Mouse (Mus musculus): Measurements from ENCODE around the gene Sp2. TPM values are rescaled to one million over a fixed set of nuclear protein-coding genes. Genes with fewer than 3 reads are reported as not detected.

Gene Sp2
- polyA plus RNA-seq, 1 experiment from 2014 or later: 13.0 TPM

GRCm38 (mm10) chr11:97019345-97019708 is 36.6 kb upstream of the Sp2 start:
- ATAC-seq (no peak), DNase-seq (ENCODE audit: low read depth, low spot score) (no peak)
- TF ChIP-seq CTCF (IDR thresholded peaks at IDR 0.05): no peak
- in situ Hi-C loops (cut with MboI; ENCODE audit: low pct_unique_long_range_greater_than_20kb): no loop called here
- POLR2A ChIA-PET: no interaction called here
- CTCF ChIA-PET: interaction anchor here (0.9 kb wide), 1 partner anchor 41 kb away, joined by 3 read pairs; no protein-coding TSS in a partner anchor
- peaks cover 26% of the 10 kb centered on the region for H3K27me3 ChIP-seq

- DNase-seq (ENCODE audit: low read depth, low spot score): no peak
- peaks cover 30% of the 10 kb centered on the region for H3K27me3 ChIP-seq
- ChIA-PET CTCF (interaction anchor here (0.9 kb wide), 1 partner anchor 41 kb away, joined by 3 read pairs; no protein-coding TSS in a partner anchor), POLR2A (no interaction called here)
- TF ChIP-seq CTCF (IDR thresholded peaks at IDR 0.05): no peak
- in situ Hi-C loops (cut with MboI; ENCODE audit: low pct_unique_long_range_greater_than_20kb): no loop called here
- ATAC-seq: no peak
Measured at GRCm38 (mm10) chr11:97018583-97019344, 36.0 kb upstream of the Sp2 start.

GRCm38 (mm10) chr11:97017696-97018582 is 35.2 kb upstream of the Sp2 start:
- ChIA-PET POLR2A (no interaction called here), CTCF (no interaction called here)
- in situ Hi-C loops (cut with MboI; ENCODE audit: low pct_unique_long_range_greater_than_20kb): no loop called here
- no peak for DNase-seq (ENCODE audit: low read depth, low spot score)
- no peak for TF ChIP-seq CTCF (IDR thresholded peaks at IDR 0.05)
- peaks cover 30% of the 10 kb centered on the region for H3K27me3 ChIP-seq
- no peak for ATAC-seq

GRCm38 (mm10) chr11:97013121-97013670 is 30.4 kb upstream of the Sp2 start, which contains the start of gene Sp6:
Gene Sp6 (plus strand): TSS chr11:97013394.
- CTCF ChIA-PET: no interaction called here
- in situ Hi-C loops (cut with MboI; ENCODE audit: low pct_unique_long_range_greater_than_20kb): no loop called here
- DNase-seq (ENCODE audit: low read depth, low spot score): no peak
- POLR2A ChIA-PET: interaction anchor here (0.6 kb wide), 1 partner anchor 30 kb away, joined by 3 read pairs; the partner anchor contains the start of gene Sp2
- H3K27me3 ChIP-seq: peaks cover 23% of the 10 kb centered on the region
- TF ChIP-seq CTCF (IDR thresholded peaks at IDR 0.05): no peak
- ATAC-seq: no peak

- peaks cover 14% of the 10 kb centered on the region for H3K27me3 ChIP-seq
- TF ChIP-seq CTCF (IDR thresholded peaks at IDR 0.05): no peak
- ChIA-PET CTCF (interaction anchor here (0.8 to 2.2 kb wide), 3 partner anchors 13 to 20 kb away, joined by 3 to 8 read pairs (median 4); partner anchors contain the start of gene Scrn2), POLR2A (no interaction called here)
- ATAC-seq (no peak), DNase-seq (ENCODE audit: low read depth, low spot score) (no peak)
- in situ Hi-C loops (cut with MboI; ENCODE audit: low pct_unique_long_range_greater_than_20kb): no loop called here
Measured at GRCm38 (mm10) chr11:97009198-97009790, 26.5 kb upstream of the Sp2 start.

- peaks cover 10% of the 10 kb centered on the region for H3K27me3 ChIP-seq
- no peak for TF ChIP-seq CTCF (IDR thresholded peaks at IDR 0.05)
- no peak for DNase-seq (ENCODE audit: low read depth, low spot score)
- CTCF ChIA-PET: interaction anchor here (1.5 kb wide), 1 partner anchor 16 kb away, joined by 3 read pairs; no protein-coding TSS in a partner anchor
- in situ Hi-C loops (cut with MboI; ENCODE audit: low pct_unique_long_range_greater_than_20kb): no loop called here
- POLR2A ChIA-PET: no interaction called here
- ATAC-seq: no peak
Measured at GRCm38 (mm10) chr11:97007093-97007794, 24.5 kb upstream of the Sp2 start.

GRCm38 (mm10) chr11:97003170-97003569 is 20.4 kb upstream of the Sp2 start:
- in situ Hi-C loops (cut with MboI; ENCODE audit: low pct_unique_long_range_greater_than_20kb): no loop called here
- H3K27me3 ChIP-seq: peaks cover 7% of the 10 kb centered on the region
- ChIA-PET CTCF (no interaction called here), POLR2A (no interaction called here)
- TF ChIP-seq CTCF (IDR thresholded peaks at IDR 0.05): no peak
- no peak for DNase-seq (ENCODE audit: low read depth, low spot score)
- ATAC-seq: no peak

GRCm38 (mm10) chr11:96997380-96997956 is 14.7 kb upstream of the Sp2 start:
- peaks cover 4% of the 10 kb centered on the region for H3K27me3 ChIP-seq
- in situ Hi-C loops (cut with MboI; ENCODE audit: low pct_unique_long_range_greater_than_20kb): no loop called here
- no peak for DNase-seq (ENCODE audit: low read depth, low spot score)
- ATAC-seq: no peak
- CTCF ChIA-PET: no interaction called here
- POLR2A ChIA-PET: interaction anchor here (0.6 kb wide), 1 partner anchor 68 kb away, joined by 3 read pairs; no protein-coding TSS in a partner anchor
- TF ChIP-seq CTCF (IDR thresholded peaks at IDR 0.05): no peak

- DNase-seq (ENCODE audit: low read depth, low spot score): no peak
- TF ChIP-seq CTCF (IDR thresholded peaks at IDR 0.05): no peak
- POLR2A ChIA-PET: interaction anchor here (0.6 kb wide), 1 partner anchor 68 kb away, joined by 3 read pairs; no protein-coding TSS in a partner anchor
- in situ Hi-C loops (cut with MboI; ENCODE audit: low pct_unique_long_range_greater_than_20kb): no loop called here
- peaks cover 4% of the 10 kb centered on the region for H3K27me3 ChIP-seq
- no peak for ATAC-seq
- CTCF ChIA-PET: no interaction called here
Measured at GRCm38 (mm10) chr11:96996773-96997379, 14.1 kb upstream of the Sp2 start.

Data from Patski (cell line).